Mouse (Mus musculus): ENCODE measurements at regions not wholly inside any gene's neighbourhood (a gene's known extent, or its start where the extent isn't known, plus 50 kb on each side); places are given as distances from the start of the nearest gene placed in this dataset.
"Not testable (repeated sequence)": the region's sequence is repeated elsewhere in the genome, so short reads cannot be mapped to it uniquely, and the experiment has no call there.

DNA sequence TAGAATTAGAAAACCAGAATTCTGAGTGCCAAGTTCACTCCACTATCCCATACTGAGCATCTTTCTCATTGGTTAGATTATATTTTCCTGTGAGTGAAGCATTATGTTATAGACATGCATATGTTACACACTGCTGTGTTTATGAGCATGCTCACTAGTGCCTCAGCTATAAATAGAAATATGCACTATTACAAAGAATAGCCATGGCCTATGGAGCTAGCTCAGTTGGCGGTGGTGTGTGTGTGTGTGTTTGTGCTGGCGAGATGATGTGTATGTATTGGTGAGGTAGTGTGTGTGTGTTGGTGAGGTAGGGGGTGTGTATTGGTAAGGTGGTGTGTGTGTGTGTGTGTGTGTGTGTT, 106.2 kb downstream of the Sec31a start:
- no peak for DNase-seq (ENCODE audit: low spot score)

- no peak for DNase-seq (ENCODE audit: low spot score)
Measured at GRCm38 (mm10) chr5:100309071-100309806, 106.8 kb downstream of the Sec31a start.

DNA sequence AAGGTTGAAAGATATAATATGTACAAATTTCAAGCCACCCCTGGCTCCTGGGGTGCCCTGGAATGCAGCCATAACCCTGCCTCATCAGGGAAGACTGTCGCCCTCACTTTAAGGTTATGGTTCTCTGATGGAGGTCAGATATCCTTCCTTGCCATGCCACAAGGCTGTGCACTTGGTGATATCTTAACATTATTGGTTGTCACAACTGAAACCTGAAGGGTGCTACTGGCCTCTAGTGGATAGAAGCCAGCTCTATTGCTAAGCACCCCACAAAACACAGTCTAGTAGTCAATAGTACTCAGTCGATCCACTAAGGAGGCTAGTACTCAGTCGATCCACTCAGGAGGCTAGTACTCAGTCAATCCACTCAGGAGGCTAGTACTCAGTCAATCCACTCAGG, 111.6 kb downstream of the Sec31a start:
- peak; percentile 50 for DNase-seq (ENCODE audit: low spot score)

DNA sequence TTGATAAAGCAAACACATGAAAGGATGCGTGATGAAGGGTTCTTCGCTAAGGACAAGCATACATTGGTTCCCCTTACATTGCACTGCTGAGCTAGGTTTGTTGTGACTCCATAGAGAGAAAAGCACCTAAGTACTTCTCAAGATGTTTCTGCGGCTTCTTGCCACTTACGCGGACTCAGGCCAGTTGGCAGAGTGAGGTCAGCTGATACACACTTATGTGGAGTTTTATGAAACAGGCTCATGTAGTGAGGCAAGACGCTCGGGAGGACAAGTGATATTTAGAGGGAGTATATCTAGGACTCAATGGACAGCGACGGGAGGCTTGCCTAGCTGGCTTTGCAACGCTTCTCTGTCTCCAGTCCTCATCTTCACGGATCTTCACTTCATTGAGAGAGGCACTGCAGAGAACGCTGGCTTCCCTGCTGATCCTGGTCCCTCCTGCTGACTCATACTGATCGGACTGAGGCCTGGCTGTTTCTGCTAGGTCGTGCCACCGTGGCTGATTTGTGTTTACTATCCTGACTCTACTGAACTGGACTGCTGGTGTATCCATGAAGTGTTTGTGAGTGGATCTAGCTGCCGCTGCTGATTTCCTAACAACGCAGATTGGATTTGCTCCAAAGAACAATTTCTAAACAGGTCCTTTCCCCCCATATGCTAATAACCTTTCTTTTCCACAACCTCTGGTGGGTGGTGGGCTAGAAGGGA, 113.8 kb downstream of the Sec31a start:
- no peak for DNase-seq (ENCODE audit: low spot score)

DNA sequence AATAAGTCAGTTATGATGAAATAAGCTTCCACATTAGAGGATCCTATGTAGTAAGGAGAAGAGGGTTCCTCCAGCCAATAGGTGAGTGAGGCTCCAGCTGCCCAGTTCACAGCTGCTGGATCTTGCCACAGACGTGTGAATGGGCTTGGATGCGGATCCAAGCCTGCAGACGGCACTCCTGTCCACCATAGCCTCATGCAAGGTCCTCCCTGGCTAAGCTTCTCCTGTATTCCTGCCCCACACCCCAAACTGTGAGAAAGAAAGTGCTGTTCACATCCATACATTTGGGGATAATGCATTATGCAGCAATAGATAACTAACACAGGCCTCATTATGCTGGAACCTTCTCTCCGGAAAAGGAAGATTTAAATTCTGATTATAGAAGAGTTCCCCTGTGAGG, 116.9 kb downstream of the Sec31a start:
- no peak for DNase-seq (ENCODE audit: low spot score)

- no peak for DNase-seq (ENCODE audit: low spot score)
Measured at GRCm38 (mm10) chr5:100294189-100294588, 121.8 kb downstream of the Sec31a start.

DNA sequence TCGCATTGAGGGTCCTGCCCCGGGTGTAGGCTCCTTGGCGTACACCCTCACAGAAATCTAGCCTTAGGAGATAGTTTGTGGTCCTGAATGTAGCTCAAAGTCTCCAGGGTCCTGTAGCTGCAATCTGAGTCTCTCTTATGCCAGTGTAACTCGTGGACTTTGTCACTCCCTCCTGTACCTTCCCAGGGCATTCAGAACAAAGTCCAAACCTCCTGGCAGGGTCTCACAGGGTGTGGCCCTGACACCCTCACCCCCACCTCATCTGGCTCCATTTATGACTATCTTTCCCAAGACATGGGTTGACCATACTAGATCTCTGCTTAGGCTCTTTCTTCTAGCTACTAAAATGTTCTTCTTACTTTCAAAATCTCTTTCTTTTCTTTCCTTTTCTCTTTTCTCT, 120.6 kb upstream of the Tmem150c start:
- DNase-seq (ENCODE audit: low spot score), result no peak

DNA sequence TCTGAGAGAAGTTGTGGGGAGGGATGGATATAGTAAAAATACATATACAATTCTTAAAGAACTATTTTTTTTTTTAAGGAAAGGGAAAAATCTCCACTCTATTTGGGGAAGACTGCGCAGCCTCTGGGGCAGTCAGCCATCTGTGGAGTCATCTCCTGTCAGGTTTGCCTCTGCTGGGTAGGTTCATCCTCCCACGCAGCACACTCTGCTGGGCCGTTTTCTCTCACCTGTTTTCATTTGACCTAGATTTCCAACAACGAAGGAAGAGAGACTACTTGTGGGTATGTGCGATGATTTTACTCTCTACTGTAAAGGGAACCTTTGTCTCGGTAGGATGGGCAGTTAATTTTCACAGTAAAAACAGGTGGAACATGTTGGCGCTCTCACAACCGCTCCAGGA, 119.9 kb upstream of the Tmem150c start:
- no peak for DNase-seq (ENCODE audit: low spot score)

GRCm38 (mm10) chr5:100274674-100275073, 115.1 kb upstream of the Tmem150c start:
- no peak for DNase-seq (ENCODE audit: low spot score)

DNA sequence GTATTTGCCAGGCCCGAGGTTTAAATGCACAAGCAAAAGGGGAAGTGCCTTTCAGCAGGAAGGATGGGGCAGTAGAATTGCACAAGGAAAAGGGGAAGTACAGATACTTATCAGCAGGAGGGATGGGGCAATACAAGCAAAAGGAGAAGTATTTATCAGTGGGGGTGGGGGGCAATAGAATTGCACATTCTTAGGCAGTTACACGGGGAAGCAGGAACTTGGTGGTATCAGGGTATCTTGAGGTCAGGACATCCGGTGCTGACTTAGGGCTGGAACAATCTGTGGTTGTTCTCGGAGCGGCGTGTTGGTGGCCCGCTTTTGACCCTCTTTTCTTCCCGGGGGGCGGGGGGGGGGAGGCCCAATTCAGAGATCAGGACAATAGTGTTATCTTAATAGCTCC, 112.4 kb upstream of the Tmem150c start:
- DNase-seq (ENCODE audit: low spot score), result not testable (repeated sequence)

DNA sequence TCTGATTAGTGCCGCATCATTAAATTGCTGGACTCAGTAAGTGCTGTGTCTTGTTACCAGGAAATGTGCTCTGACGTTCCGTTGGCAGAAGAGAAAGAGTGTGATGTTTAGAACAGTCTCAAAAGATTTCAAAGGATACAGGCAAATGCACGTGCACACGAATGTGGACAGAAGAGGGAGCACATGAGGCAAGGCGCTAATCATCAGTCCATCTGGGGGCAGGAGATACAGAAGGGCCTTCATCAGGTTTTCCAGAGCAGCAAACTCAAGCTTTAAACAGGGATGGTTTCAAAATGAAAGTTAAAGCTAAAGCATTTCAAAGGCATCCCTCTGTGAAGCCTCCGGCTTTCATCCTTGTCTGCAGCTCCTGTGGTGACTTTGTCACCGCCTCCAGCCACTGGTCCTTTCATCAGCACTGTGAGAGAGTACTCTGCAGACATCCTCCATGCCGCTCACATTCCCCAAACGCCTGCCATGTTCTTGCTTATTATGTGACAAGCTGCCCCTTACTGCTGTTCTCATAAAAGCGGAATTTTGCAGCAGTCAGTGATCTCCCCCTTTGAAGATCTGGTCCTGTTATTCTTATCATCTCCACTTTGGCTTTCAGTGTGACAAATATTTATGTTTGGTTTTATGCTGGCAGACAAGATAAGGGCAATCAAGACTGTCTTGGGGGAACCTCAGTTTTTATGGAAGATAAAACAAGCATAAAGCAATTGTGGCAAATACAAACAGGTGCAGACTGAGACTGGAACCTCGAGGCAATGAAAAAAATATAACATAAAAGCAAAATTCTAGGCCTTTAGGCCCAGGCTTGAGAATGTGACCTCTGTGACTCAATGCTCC, 111.5 kb upstream of the Tmem150c start:
- DNase-seq (ENCODE audit: low spot score), result no peak

DNA sequence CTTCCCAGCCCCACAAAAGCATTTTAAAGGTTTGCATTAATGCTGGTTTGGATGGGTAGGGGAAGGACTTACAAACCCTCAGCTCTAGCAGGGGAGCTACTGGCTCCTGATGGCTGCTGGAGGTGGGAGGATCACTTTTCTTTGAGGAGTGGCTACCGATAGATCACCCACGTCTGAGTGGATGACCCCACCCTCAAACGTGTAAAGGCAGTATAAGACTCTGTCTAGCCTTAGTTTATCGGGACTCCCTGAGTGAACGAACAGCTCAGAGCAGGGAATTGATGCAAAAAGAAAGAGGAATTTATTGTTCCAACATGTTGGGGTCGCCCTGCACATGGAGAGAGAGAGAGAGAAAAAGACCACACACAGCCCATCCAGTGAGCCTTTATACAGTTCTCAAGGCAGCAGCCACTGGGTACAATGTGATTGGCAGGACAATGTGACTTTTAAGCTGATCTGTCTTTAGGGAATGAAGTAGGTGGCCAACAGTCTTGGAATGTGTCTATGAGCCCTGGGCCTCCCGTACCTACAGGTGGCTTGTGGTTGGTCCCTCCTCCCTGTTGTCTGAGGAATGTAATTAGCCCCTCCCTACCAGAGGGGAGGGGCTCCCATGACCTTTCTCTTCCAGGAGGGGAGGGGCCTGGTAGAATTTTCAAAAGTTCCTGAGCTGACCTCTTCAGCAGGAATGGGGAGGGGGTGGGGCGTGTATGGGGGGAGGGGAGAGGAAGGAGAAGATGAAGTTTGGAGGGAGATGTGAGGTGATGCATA, 108.7 kb upstream of the Tmem150c start:
- DNase-seq (ENCODE audit: low spot score), result no peak

DNA sequence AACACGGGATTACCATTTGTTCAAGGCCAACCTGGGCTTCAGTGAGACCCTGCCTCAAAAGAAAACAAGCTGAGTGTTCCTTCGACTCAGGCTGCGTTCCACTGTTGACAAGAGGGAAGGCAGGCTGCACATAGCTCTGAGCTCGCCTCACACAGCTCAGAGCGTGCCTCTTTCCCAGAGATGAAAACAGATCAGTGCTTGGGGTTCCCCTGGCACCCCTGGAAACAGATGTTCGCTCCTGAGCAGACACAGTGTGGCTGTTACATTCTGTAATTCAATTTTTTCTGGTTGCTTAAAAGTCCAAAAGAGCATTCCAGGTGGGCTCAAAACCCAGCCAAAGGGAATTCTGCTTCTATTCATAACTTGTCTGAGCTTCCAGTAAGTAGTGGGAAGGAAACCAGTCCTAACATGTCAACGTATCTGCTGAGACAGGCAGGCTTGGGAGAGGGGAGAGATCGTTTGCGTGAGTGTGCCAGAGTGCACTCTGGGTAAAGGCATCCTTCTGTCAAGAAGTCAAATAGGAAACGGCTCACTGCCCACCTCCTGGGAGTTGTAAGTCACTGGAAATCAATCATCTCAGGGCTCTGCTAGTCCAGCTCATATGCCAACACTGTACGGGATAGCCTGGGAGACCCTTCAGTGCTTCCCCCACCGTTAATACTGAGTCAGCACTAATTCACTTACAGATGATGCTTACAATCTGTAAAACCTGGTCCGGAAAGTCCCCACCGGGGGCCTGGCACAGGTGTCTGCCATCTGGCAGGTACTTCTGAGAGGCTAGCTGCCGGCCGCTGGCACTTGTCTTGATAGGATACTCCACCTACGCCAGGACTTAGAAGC, 107.3 kb upstream of the Tmem150c start:
- DNase-seq (ENCODE audit: low spot score), result peak; percentile 26

DNA sequence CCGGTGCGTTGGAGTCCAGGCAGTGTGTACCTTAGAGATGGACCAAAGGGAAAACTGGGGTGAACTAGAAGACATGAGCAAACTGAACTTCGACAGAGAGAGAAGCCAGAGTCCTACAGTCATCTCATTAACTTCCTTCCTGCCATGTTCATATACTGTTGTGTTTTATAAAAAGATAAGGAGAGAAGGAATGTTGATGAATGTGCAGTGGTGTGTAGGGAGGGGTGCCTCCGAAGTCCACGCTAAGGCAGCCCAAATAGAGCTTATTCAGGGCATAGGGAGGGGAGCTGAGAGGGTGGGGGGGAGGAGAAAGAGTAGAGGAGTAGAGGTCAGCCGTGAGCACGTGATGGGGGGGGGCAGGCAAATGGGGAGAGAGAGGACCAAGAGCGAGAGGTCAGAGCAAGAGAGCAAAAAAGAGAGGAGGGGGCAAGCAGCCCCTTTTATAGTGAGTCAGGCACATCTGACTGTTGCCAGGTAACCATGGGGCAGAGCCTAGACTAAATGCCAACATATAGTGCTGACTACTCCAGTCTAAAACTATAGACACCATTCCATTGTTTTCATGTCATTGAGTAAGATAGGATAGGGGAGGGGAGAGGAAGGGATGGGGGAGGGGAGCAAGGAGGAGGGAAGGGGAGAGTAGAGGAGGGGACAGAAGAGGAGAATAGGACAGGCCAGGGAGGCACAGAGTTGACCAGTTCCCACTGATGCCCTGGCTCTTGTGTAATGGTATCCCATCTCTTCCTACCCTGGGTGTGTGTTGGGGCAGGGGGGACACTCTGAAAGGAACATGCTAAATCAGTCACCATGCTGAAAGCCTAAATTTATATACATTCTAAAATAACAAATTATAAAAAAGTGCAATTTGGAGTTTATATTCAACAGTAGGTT, 100.4 kb upstream of the Tmem150c start:
- no peak for DNase-seq (ENCODE audit: low spot score)

DNA sequence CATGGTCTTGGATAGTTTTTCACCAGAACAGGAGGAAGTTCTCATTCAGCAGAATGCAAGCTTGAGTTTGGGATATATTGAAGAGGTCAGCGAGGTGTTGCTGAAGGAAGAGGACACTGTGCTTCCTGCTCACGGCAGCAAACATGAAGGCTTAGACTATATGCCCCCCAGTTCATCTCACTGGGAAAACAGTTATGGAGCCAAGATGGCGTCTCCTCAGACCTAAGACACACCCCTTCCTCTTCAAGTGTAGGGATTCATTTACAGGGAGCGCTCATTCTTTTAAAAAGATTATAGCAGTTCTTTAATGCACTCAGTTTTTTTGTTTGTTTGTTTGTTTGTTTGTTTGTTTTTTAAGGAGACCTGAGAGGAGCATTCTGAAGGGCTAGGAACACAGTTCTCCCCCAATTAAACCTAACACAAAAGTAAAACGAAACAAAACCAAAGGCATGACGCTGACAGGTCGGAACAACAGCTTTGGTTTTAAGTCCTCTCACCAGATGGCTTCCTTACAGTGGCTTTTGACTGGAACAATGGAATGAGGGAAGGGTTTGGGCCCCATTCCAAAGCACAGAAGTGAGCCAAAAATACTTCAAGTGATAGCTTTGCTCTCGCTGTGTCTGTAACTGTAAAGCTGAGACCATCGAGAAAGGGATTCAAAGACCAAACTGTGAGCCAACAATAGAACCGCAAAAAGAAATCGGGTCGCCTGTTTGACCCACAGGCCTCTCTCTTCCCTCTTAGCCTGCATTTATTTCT, 99.5 kb upstream of the Tmem150c start:
- no peak for DNase-seq (ENCODE audit: low spot score)

DNA sequence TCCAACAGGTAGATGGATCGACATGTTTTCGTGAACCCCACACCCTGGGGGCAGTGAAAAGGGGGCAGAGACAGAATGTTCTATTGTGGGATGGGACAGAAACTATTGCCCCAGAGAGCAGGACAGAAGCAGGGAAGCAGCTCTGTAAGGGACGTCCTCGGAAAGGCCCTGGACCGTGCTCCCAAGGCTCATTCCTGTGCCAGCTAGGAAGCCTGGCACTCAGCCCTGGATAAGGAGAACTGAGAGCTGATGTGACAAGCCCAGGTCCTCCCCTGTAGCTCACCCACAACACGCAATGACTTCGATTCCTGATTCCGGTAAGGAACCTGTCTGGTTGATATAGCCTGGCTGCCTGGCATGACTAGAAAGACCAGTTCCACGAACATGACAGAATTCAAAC, 95.7 kb upstream of the Tmem150c start:
- DNase-seq (ENCODE audit: low spot score), result no peak

- no peak for DNase-seq (ENCODE audit: low spot score)
Measured at GRCm38 (mm10) chr5:100252036-100252435, 92.4 kb upstream of the Tmem150c start.

DNA sequence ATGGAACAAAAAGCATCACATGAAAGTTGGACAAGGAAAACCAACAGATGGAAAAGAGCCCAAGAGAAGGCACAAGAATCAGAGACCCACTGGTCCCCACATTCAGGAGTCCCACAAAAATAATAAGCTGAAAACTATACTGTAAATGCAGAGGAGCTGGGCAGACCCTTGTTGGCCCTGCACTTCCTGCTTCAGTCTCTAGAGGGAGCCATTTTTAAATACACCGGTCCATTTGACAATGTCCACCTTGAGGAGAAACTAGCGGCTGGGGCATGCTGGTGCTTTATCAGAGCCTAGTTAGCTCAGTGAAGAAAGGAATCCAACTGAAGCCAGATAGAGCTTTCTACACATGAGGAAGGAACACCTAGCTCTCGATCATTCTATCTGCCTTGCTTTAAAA, 90.1 kb upstream of the Tmem150c start:
- peak; percentile 50 for DNase-seq (ENCODE audit: low spot score)

DNA sequence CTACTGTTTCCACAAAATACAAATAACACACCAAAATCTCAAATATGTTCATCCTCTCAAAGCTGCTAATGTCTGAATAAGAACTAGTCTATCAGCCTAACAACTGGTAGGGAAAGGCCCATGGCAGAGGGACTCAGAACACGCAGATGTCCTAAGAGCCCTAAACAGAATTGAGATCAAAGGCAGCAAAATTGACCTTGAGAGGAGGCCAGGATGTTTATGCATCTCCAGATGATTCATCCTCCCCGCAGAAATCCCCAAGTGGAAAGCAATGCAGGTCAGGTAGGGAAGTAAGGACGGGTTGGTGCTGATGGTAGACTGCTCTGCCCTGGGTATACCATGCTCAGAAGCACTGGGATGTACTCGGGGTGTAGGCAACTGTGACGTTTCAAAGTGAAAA, 89.0 kb upstream of the Tmem150c start:
- DNase-seq (ENCODE audit: low spot score), result no peak

Measured in retina, embryonic 14.5 days (tissue).